Mouse (Mus musculus) heart, adult 2 months (tissue): Measurements from ENCODE around the gene Gm27027. TPM values are rescaled to one million over a fixed set of nuclear protein-coding genes. Genes with fewer than 3 reads are reported as not detected.
A peak's percentile ranks its signal among the peaks of the same experiment; 100 is the strongest.

Experiments used
- DNase-seq, 2 experiments: peaks; one replicate each; pipeline ENCODE4 v3.0.0; 2021
- H3K27ac ChIP-seq: fragments of 200-600 bp; 2 replicates; pipeline ENCODE4 v1.8.1; 2022
- H3K27me3 ChIP-seq: fragments of 200-500 bp; 2 replicates; pipeline ENCODE4 v1.6.1; 2012; ENCODE audit warnings: mild to moderate bottlenecking, low read length, inconsistent platforms, mixed read lengths; ENCODE audit not compliant: control insufficient read depth, insufficient read depth
- H3K36me3 ChIP-seq: fragments of 200-500 bp; 2 replicates; pipeline ENCODE4 v1.6.1; 2012; ENCODE audit warnings: low read length, inconsistent platforms; ENCODE audit not compliant: control insufficient read depth, insufficient read depth
- H3K4me1 ChIP-seq: fragments of 200-500 bp; 2 replicates; pipeline ENCODE4 v1.6.1; 2011; ENCODE audit warnings: low read length; ENCODE audit not compliant: control insufficient read depth, insufficient read depth
- H3K4me3 ChIP-seq: fragments of 200-600 bp; 2 replicates; pipeline ENCODE4 v1.8.1; 2022
- H3K79me2 ChIP-seq: fragments of 200-500 bp; replicated peaks from 2 replicates; pipeline ENCODE4 v1.6.1; 2012; ENCODE audit warnings: mild to moderate bottlenecking, inconsistent platforms, low read length, moderate library complexity, mixed read lengths; ENCODE audit not compliant: control insufficient read depth, insufficient read depth
- H3K9ac ChIP-seq: fragments of 200-500 bp; 2 replicates; pipeline ENCODE4 v1.6.1; 2012; ENCODE audit warnings: low read depth, mild to moderate bottlenecking, control low read depth, inconsistent platforms, low read length, mixed read lengths
- CTCF ChIP-seq: fragments of 200-600 bp; IDR thresholded peaks from 2 replicates; pipeline ENCODE4 v1.8.1; 2022; ENCODE audit warnings: antibody characterized with exemption, mild to moderate bottlenecking, moderate library complexity
- EP300 ChIP-seq: fragments of 200-500 bp; IDR thresholded peaks from 2 replicates; pipeline ENCODE4 v1.6.1; 2011; ENCODE audit warnings: low read depth, low read length, control low read depth; ENCODE audit not compliant: insufficient read depth
- POLR2A ChIP-seq: fragments of 200-500 bp; IDR thresholded peaks from 2 replicates; pipeline ENCODE4 v1.6.1; 2011; ENCODE audit warnings: mild to moderate bottlenecking, low read depth, low read length, control low read depth; ENCODE audit not compliant: insufficient read depth
- WGBS: fragments of 180-500 bp; shearing (Covaris S2); methylation state at CpG from one replicate; pipeline ENCODE4 v1.1.7; 2018; 5-methylcytosine and 5-hydroxymethylcytosine counted together
- intact Hi-C: fragments of 180-260 bp; cut with DNase I; formaldehyde crosslinking; loops from one replicate; pipeline ENCODE4 v1.15.1; 2025
- polyA plus RNA-seq: library from polyadenylated mRNA; depleted of rRNA; stranded (reverse); fragments of >200 nt; gene quantifications from 2 replicates; pipeline ENCODE4 v1.2.3, GENCODE M21; 2012
- total RNA-seq, 2 experiments: library from RNA; stranded (reverse); gene quantifications; 2 replicates each; pipeline ENCODE4 v1.2.3; 2021

Gene Gm27027
- total and polyA plus RNA-seq, 3 experiments: not detected

DNA sequence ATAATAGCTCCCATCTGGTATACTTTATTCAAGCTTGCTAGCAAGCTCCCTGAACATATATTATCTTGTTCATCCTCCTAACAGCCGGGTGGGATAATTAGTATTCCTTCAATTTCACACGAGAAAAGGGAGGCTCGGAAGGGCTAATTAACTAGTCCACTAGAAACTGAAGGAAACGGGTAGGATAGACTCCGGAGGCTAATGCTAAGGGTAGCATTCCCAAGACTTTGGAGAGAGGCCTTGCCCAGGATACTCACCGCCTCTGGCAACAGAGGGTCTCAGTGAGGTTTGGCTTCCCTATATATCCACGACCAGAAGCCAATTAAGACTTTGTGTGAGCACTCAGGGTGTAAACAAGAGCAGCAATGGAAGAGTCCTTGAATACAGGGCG, 38.4 kb downstream of the Gm27027 start:
- Histone ChIP-seq H3K4me3 (no peak overlapping the region), H3K79me2 (no peaks in the 10 kb centered on the region), H3K9ac (no peak overlapping the region), H3K36me3 (no peaks in the 10 kb centered on the region), H3K27me3 (peaks cover 6% of the 10 kb centered on the region; the same call in 1 of the 2 replicates), H3K27ac (no peak overlapping the region), H3K4me1 (peaks cover 6% of the 10 kb centered on the region)
- no peak for TF ChIP-seq POLR2A
- TF ChIP-seq CTCF: no peak
- TF ChIP-seq EP300: no peak
- intact Hi-C loops: loop anchor here (2.0 to 5.0 kb wide), 2 partner anchors 45 to 50 kb away; no protein-coding TSS in a partner anchor
- DNase-seq: no peak
- 90% methylated on average over 8 of the region's 8 CpGs for WGBS

DNA sequence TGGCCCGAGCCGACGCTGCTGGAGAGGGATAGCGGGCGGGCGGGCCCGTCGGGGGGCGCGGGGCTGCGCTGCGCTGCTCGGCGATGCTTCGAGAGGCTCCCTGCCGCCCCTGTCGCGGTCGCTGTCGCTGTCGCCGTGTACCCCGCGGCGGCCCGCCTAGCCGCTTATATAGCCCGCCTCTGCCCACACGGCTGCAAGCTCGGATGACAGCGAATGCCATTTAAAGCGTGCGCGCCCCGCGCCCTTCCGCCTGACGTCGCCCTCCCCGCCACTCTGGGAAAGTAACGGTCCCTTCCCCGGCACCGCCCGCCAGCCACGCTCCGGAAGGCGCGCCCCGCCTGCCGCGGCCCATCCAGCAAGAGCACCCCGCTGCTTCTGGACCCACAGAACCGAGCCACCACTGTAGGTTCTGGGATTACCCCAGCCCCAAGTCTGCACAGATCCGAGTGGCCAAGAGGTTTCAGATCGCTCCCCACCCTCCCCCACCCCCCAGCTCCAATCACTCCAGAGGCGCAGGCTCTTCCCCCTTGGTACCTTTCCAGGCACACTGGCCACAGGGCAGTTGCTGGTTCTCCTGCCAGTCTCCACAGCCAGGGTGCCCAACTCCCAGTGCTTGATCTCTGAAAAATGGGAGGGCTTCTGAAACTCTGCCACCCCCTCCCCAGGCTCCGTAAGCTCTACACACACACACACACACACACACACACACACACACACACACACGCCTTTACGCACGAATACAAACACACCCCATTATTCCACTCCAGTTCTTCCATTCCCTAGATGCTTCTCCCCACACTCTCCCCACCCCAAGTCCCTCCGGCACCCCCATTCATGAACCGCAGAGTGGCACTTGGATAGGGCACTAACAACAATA, 39.0 kb downstream of the Gm27027 start, which contains the start of gene Gm13889:
Gene Gm13889, minus strand, starts transcription at position 294 of the 877 bp plus-strand sequence.
- TF ChIP-seq EP300 (no peak), POLR2A (0 out of 2 replicates have a peak, but pooled peaks have one; percentile 12)
- 8% methylated on average over 61 of the region's 62 CpGs for WGBS
- H3K27ac ChIP-seq: peak within 1 kb of the TSS; percentile 65
- H3K27me3 ChIP-seq: peaks cover 6% of the 10 kb centered on the region; the same call in 1 of the 2 replicates
- DNase-seq: peak; percentile 78 to 84
- intact Hi-C loops: loop anchor here (2.0 to 5.0 kb wide), 2 partner anchors 46 to 50 kb away; no protein-coding TSS in a partner anchor
- H3K36me3 ChIP-seq: no peaks in the 10 kb centered on the region
- H3K79me2 ChIP-seq: no peaks in the 10 kb centered on the region
- H3K4me3 ChIP-seq: peak within 1 kb of the TSS; percentile 62
- peaks cover 6% of the 10 kb centered on the region for H3K4me1 ChIP-seq
- H3K9ac ChIP-seq: peak within 1 kb of the TSS; percentile 69

DNA sequence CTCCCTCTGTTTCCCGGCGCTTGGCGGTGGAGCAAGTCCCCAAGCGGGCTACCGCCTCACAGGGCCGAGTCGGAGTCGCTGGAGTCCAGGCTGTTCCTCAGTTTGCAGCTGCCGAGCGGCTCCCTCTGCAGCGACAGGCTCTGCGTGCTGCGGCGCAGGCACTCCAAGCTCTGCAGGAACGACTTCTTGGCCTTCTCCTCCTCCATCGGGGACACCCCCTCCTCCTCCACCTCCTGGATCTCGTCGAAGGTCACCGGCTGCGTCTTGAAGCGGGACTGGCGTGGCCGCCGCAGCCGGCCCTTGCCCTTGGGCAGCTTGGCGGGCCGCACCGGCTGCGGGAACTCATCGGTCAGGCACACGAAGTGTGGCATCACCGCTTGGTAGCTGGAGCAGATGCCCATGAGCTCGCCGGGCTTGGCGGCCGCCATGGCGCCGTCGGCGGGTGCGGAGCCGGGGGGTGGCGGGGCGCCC, 39.8 kb downstream of the Gm27027 start:
- 1% methylated on average over 44 of the region's 44 CpGs for WGBS
- intact Hi-C loops: loop anchor here (2.0 to 5.0 kb wide), 2 partner anchors 46 to 49 kb away; no protein-coding TSS in a partner anchor
- H3K79me2 ChIP-seq: no peaks in the 10 kb centered on the region

DNA sequence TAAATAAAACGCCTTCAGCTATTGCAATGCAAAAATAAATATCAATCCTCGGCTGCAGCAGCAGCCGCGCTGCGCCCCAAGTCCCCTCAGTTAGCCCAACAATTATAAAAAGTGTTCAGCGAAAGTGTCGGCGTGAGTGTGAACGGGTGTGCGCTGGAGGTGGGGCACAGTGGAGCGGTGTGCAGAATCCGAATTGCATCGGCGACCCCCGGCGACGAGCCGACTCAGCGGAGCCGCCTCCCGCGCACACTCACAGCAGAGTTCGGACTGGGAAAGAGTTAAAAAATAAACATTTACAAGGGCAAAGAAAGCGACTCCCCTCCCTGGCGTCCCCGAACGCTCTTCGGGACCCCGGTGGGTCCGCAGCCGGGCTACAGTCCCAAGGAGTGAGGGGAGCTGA, 40.3 kb downstream of the Gm27027 start:
- H3K4me1 ChIP-seq: peaks cover 3% of the 10 kb centered on the region
- H3K4me3 ChIP-seq: peak overlapping the region; percentile 62
- H3K36me3 ChIP-seq: no peaks in the 10 kb centered on the region
- peak overlapping the region; percentile 69 for H3K9ac ChIP-seq
- peaks cover 6% of the 10 kb centered on the region; the same call in 1 of the 2 replicates for H3K27me3 ChIP-seq
- H3K79me2 ChIP-seq: no peaks in the 10 kb centered on the region
- peak overlapping the region; percentile 65 for H3K27ac ChIP-seq
- under 1% methylated on average over 31 of the region's 31 CpGs for WGBS
- intact Hi-C loops: loop anchor here (2.0 to 5.0 kb wide), 2 partner anchors 47 to 49 kb away; no protein-coding TSS in a partner anchor
- DNase-seq: no peak
- TF ChIP-seq EP300 (no peak), POLR2A (no peak), CTCF (no peak)

More for the DNA sequence above, 39.8 kb downstream of the Gm27027 start:
- DNase-seq: peak; percentile 66 to 73
- Histone ChIP-seq H3K9ac (peak overlapping the region; percentile 69), H3K4me3 (peak overlapping the region; percentile 62), H3K36me3 (no peaks in the 10 kb centered on the region), H3K27ac (peak overlapping the region; percentile 65), H3K4me1 (peaks cover 3% of the 10 kb centered on the region), H3K27me3 (peaks cover 6% of the 10 kb centered on the region; the same call in 1 of the 2 replicates)
- TF ChIP-seq POLR2A (no peak), EP300 (no peak), CTCF (no peak)

DNA sequence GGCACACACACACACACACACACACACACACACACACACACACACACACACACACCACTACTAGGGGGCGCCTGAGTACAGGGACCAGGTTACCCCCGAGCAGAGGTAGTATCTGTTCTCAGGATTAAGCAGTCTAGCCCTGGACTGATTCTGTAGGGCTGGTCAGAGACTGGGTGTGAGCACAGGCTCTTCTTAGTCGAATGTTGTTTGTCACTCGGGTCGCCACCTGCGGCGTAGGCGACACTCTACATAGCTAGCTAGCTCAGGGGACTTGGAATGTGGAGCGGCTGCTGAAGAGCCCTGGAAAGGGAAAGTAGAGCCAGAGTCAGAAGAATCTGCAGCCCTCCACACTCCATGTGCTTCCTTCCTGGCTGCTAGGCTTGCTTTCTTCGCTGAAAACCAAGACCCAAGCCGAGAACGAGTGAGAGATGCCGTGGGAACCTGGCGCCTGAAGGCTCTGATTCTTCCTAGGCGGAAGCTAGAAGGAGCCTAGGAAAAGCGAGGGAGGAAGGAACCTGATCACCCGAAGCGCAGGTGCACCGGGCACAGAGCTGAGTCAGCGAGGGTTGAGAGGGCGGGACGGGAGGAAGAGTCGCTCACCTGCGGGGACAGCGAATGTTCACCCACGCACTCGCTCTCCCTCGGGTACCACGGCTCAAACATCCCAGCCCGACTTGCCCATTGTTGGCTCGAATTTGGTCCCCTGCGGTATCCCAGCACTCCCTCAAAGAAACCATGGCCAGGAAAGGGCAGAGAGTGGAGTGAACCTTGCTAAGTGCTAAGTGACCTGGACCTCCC, 41.2 kb downstream of the Gm27027 start:
- H3K9ac ChIP-seq: peak overlapping the region; percentile 28
- peaks cover 6% of the 10 kb centered on the region; the same call in 1 of the 2 replicates for H3K27me3 ChIP-seq
- H3K4me1 ChIP-seq: peaks cover 3% of the 10 kb centered on the region
- WGBS: 1% methylated on average over 32 of the region's 32 CpGs
- no peaks in the 10 kb centered on the region for H3K79me2 ChIP-seq
- intact Hi-C loops: loop anchor here (5.0 kb wide), 1 partner anchor 48 kb away; no protein-coding TSS in a partner anchor
- TF ChIP-seq EP300: no peak
- TF ChIP-seq CTCF: no peak
- no peak for TF ChIP-seq POLR2A
- H3K27ac ChIP-seq: peak overlapping the region; percentile 52
- H3K36me3 ChIP-seq: no peaks in the 10 kb centered on the region
- peak overlapping the region; percentile 18 for H3K4me3 ChIP-seq
- no peak for DNase-seq
